Mouse (Mus musculus) lung, postnatal 0 days (tissue): ENCODE data around the gene Wdtc1.

Source experiments
- CTCF ChIP-seq: IDR thresholded peaks from 2 replicates; pipeline ENCODE4 v1.5.1; 2016; ENCODE audit warnings: antibody characterized with exemption, mild to moderate bottlenecking
- EP300 ChIP-seq: IDR thresholded peaks from 2 replicates; pipeline ENCODE4 v1.6.1; 2016; ENCODE audit warnings: antibody characterized with exemption, mild to moderate bottlenecking, control low read depth

GRCm38 (mm10) chr4:133347624-133348023 lies 5.7 kb downstream of the Wdtc1 start:
- TF ChIP-seq CTCF (peak; percentile 53), EP300 (no peak)
